Mouse (Mus musculus) heart, postnatal 0 days (tissue): ENCODE data around the gene Dcdc2b. TPM values are rescaled to one million over a fixed set of nuclear protein-coding genes. Genes with fewer than 3 reads are reported as not detected.

Source experiments
- ATAC-seq: fragments of 200-750 bp; cut with Nextera tagmentation; 2 replicates; pipeline ENCODE4 v1.8.0; 2017; ENCODE audit warnings: low read depth, moderate number of reproducible peaks, moderate library complexity; ENCODE audit not compliant: insufficient read depth
- DNase-seq: peaks from one replicate; pipeline ENCODE4 v3.0.0-alpha.2; 2016; ENCODE audit warnings: low spot score
- H3K27ac ChIP-seq: fragments of 300-500 bp; sonication (generic); 2 replicates; pipeline ENCODE4 v1.5.1; 2014; ENCODE audit warnings: low read depth, mild to moderate bottlenecking
- H3K27me3 ChIP-seq: fragments of 300-500 bp; sonication (generic); 2 replicates; pipeline ENCODE4 v1.6.1; 2014; ENCODE audit warnings: low read length, mixed read lengths; ENCODE audit not compliant: control insufficient read depth, insufficient read depth
- H3K36me3 ChIP-seq: fragments of 300-500 bp; sonication (generic); replicated peaks from 2 replicates; pipeline ENCODE4 v1.6.1; 2014; ENCODE audit warnings: low read length, mixed read lengths; ENCODE audit not compliant: control insufficient read depth, insufficient read depth
- H3K4me1 ChIP-seq: fragments of 300-500 bp; sonication (generic); 2 replicates; pipeline ENCODE4 v1.6.1; 2014; ENCODE audit warnings: antibody characterized with exemption; ENCODE audit not compliant: control insufficient read depth, insufficient read depth
- H3K4me2 ChIP-seq: fragments of 300-500 bp; sonication (generic); 2 replicates; pipeline ENCODE4 v1.6.1; 2014; ENCODE audit warnings: low read depth, mild to moderate bottlenecking, low read length, moderate library complexity
- H3K4me3 ChIP-seq: fragments of 300-500 bp; sonication (generic); 2 replicates; pipeline ENCODE4 v1.5.1; 2014; ENCODE audit warnings: low read depth, low read length
- H3K9ac ChIP-seq: fragments of 300-500 bp; sonication (generic); replicated peaks from 2 replicates; pipeline ENCODE4 v1.6.1; 2014; ENCODE audit warnings: low read depth, low read length, mixed read lengths
- H3K9me3 ChIP-seq: fragments of 300-500 bp; sonication (generic); replicated peaks from 2 replicates; pipeline ENCODE4 v1.6.1; 2016; ENCODE audit warnings: low read length; ENCODE audit not compliant: control insufficient read depth
- CTCF ChIP-seq: IDR thresholded peaks from 2 replicates; pipeline ENCODE4 v1.5.1; 2016; ENCODE audit warnings: antibody characterized with exemption, control low read depth, low read depth
- EP300 ChIP-seq: IDR thresholded peaks from 2 replicates; pipeline ENCODE4 v1.6.1; 2016; ENCODE audit warnings: antibody characterized with exemption, low read depth
- WGBS: fragments of 180-500 bp; shearing (Covaris S2); extraction: QIAGEN DNeasy Blood & Tissue Kit; methylation state at CpG from one replicate; pipeline ENCODE4 v1.1.7; 2014; 5-methylcytosine and 5-hydroxymethylcytosine counted together
- polyA plus RNA-seq: library from polyadenylated mRNA; unstranded; fragments of >200 nt; fragmentation: Nextera tagmentation; extraction: Ambion mirVana; gene quantifications from 2 replicates; pipeline ENCODE4 v1.2.1, GENCODE M21; 2015
- total RNA-seq: library from RNA; depleted of rRNA; stranded (reverse); fragments of >200 nt; gene quantifications from 2 replicates; pipeline ENCODE4 v1.2.3, GENCODE M21; 2014; ENCODE audit warnings: low replicate concordance

The Dcdc2b gene
- total and polyA plus RNA-seq, 2 experiments from 2014 or later = 1.5 to 9.8 TPM

DNA sequence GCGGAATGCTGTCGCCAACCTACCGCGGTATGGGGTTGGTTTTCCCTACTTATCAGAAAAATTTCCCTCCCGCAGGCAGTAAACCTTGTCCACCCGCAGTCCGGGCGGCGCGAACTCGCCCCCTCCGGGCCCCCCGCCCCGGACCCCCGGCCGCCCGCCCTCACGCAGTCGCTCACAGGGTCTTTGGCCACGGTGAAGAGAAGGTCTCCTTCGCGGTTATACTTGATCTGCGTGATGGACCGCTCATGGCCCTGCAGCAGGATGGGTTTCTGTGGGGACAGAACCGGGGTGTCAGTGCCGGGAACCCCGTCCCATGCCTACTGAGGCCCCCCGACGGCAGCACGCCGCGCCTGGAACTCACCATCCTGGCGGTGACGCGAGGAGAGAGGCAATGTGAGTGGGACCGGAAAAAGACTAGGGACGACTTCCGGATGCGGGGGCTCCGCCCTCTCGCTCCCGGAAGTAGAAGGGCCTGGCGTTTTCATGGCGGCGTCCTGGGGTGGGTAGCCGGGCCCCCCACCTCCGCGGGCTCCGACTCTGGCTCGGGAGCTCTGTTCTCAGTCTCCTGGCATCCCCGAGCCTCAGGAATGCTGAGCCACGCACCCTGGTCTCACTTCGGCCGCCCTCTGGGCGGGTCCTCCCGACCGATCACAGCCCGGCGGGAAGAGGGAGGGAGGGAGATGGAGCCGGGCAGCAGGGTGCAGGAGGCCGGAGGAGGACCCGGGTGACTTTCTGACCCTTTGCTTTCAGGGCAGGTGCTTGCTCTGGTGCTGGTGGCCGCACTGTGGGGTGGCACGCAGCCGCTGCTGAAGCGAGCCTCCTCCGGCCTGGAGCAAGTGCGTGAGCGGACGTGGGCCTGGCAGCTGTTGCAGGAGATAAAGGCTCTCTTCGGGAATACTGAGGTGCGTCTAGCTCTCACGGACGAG lies 13.6 kb downstream of the Dcdc2b start, which contains the start of the genes Eif3i and Tmem234:
TSS of gene Eif3i (minus strand) at position 416 of the 926 bp plus-strand sequence.
TSS of gene Tmem234 (plus strand) at position 436 of the 926 bp plus-strand sequence.
- Histone ChIP-seq H3K4me3 (peak within 1 kb of the TSS; percentile 94), H3K4me2 (peak within 1 kb of the TSS; percentile 98), H3K9ac (peak within 1 kb of the TSS; percentile 83), H3K27ac (peak within 1 kb of the TSS; percentile 66), H3K27me3 (no peaks in the 10 kb centered on the region), H3K9me3 (no peaks in the 10 kb centered on the region), H3K36me3 (peaks cover 36% of the 10 kb centered on the region), H3K4me1 (peaks cover 15% of the 10 kb centered on the region)
- WGBS = under 1% methylated on average over 65 of the region's 74 CpGs
- ATAC-seq = peak; percentile 90
- peak; percentile 89 for DNase-seq
- TF ChIP-seq EP300 (peak; percentile 50; the same call in 1 of the 2 replicates), CTCF (0 out of 2 replicates have a peak, but pooled peaks have one; percentile 9)

GRCm38 (mm10) chr4:129588865-129589264 lies 25.2 kb downstream of the Dcdc2b start:
- Histone ChIP-seq H3K27ac (no peak overlapping the region), H3K4me3 (no peak overlapping the region), H3K9ac (no peak overlapping the region), H3K4me1 (peaks cover 6% of the 10 kb centered on the region; the same call in 1 of the 2 replicates), H3K4me2 (no peak overlapping the region), H3K27me3 (no peaks in the 10 kb centered on the region), H3K9me3 (no peaks in the 10 kb centered on the region), H3K36me3 (peaks cover 36% of the 10 kb centered on the region)
- DNase-seq (no peak), ATAC-seq (no peak)
- 49% methylated on average over 4 of the region's 4 CpGs for WGBS
- TF ChIP-seq CTCF (no peak), EP300 (no peak)

GRCm38 (mm10) chr4:129586943-129587342 lies 27.1 kb downstream of the Dcdc2b start:
- Histone ChIP-seq H3K4me2 (no peak overlapping the region), H3K9me3 (no peaks in the 10 kb centered on the region), H3K9ac (no peak overlapping the region), H3K36me3 (peaks cover 17% of the 10 kb centered on the region), H3K4me1 (peaks cover 6% of the 10 kb centered on the region; the same call in 1 of the 2 replicates), H3K27ac (no peak overlapping the region), H3K4me3 (no peak overlapping the region), H3K27me3 (no peaks in the 10 kb centered on the region)
- ATAC-seq (no peak), DNase-seq (no peak)
- TF ChIP-seq EP300 = no peak
- TF ChIP-seq CTCF = no peak
- 53% methylated on average over 1 of the region's 1 CpGs for WGBS

GRCm38 (mm10) chr4:129585773-129586172 lies 28.3 kb downstream of the Dcdc2b start:
- Histone ChIP-seq H3K36me3 (peaks cover 6% of the 10 kb centered on the region), H3K4me1 (peaks cover 6% of the 10 kb centered on the region; the same call in 1 of the 2 replicates), H3K4me3 (no peak overlapping the region), H3K4me2 (peak overlapping the region; percentile 73), H3K27me3 (no peaks in the 10 kb centered on the region), H3K9ac (no peak overlapping the region), H3K27ac (no peak overlapping the region), H3K9me3 (no peaks in the 10 kb centered on the region)
- DNase-seq (no peak), ATAC-seq (no peak)
- TF ChIP-seq CTCF = no peak
- no peak for TF ChIP-seq EP300
- 82% methylated on average over 9 of the region's 9 CpGs for WGBS

DNA sequence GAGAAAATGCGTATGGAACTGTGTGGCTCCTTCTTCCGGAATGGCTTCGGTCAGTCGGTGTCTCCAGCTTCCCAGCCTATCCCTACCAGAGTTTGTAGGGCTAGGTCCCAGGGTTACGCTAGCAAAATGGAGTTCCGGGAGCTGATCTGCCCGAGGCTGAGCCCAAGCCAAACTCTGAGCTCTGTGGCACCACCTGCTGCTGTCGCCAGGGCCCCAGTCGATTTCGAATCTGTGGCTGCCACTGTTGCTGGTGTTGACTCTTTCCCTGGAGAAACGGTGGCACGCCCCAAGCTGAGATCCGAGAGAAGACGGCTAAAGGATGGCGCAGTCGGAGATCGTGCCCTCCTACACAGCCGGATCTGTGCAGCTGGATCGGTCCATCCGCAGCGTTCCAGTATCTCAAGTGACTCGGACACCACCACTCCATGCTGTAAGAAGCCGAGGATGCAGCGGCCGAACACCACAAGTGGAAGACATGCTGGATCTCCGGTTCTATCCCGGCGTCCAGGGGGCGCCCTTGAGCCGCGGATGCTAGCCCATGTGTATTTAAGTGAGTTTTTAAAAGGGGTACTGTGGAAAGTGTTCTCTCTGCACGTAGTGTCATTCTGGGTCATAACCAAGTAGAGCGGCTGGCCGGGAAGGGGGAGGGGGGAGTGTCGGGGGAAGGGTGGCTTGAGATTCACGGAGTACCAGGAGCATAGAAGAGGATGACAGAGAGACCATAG lies 29.0 kb downstream of the Dcdc2b start:
- Histone ChIP-seq H3K9me3 (no peaks in the 10 kb centered on the region), H3K36me3 (0 out of 2 replicates have a peak, but pooled peaks cover under 1% of the 10 kb centered on the region), H3K27me3 (no peaks in the 10 kb centered on the region), H3K4me3 (peak overlapping the region; percentile 50), H3K4me1 (peaks cover 6% of the 10 kb centered on the region; the same call in 1 of the 2 replicates), H3K4me2 (peak overlapping the region; percentile 73), H3K27ac (peak overlapping the region; percentile 61), H3K9ac (peak overlapping the region; percentile 50)
- no peak for TF ChIP-seq EP300
- TF ChIP-seq CTCF = peak; percentile 66
- peak; percentile 81 for ATAC-seq
- peak; percentile 74 for DNase-seq
- 2% methylated on average over 36 of the region's 36 CpGs for WGBS
